Mouse (Mus musculus) heart, postnatal 0 days (tissue): ENCODE data around the gene Olfr961.
A peak's percentile ranks its signal among the peaks of the same experiment; 100 is the strongest.

Experiments used
- CTCF ChIP-seq: IDR thresholded peaks from 2 replicates; pipeline ENCODE4 v1.5.1; 2016; ENCODE audit warnings: antibody characterized with exemption, control low read depth, low read depth
- EP300 ChIP-seq: IDR thresholded peaks from 2 replicates; pipeline ENCODE4 v1.6.1; 2016; ENCODE audit warnings: antibody characterized with exemption, low read depth

GRCm38 (mm10) chr9:39611953-39612352 is 32.9 kb upstream of the Olfr961 start:
- TF ChIP-seq CTCF (peak; percentile 61), EP300 (no peak)
